Mouse (Mus musculus): Measurements from ENCODE around the gene Azin2. TPM values are rescaled to one million over a fixed set of nuclear protein-coding genes. Genes with fewer than 3 reads are reported as not detected.

Gene Azin2
- polyA plus RNA-seq, 1 experiment, result 12.5 TPM

DNA sequence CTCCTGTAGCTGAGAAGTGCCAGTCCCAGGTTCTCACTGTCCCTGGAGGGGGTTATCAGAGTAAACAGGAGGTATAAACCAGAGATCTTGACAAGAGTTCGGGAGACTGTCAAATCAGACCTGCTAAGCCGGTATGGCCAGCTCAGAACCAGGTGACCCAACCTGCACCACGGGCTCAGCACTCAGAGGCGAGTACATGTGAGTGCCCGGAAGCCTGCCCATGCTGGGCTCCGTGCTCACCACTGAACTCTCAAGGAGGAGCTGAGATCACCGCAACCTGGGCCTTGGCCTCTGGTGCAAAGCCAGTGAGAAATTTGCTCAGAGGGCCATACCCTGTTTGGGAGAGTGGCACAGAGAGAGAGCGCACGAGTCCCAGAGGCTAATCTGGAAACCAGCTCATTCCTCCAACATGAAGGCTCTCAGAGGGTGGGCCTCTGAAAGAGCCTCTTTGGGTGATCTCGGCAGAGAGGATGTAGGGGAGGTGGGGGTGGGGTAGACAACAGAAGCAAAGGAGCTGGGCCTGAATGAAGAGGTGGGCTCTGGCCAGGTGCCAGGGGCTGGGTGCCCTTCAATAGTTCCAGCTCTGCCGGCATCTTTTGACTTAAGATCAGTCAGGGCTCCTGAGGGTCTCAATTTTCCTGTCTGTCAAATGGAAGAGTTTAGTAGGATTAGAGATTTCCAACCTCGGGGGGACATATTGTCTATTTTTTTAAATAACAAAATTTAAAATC lies 54.8 kb downstream of the Azin2 start:
- Histone ChIP-seq H3ac (ENCODE audit: control insufficient read depth, insufficient read length, low read depth) (no peak overlapping the region), H3K4me3 (ENCODE audit: insufficient read depth, poor library complexity, severe bottlenecking) (no peak overlapping the region)
- TF ChIP-seq FOSL1 (IDR thresholded peaks at IDR 0.05; ENCODE audit: insufficient read depth, low read length, poor library complexity, severe bottlenecking), result no peak
- TF ChIP-seq MAX (IDR thresholded peaks at IDR 0.05), result no peak
- TF ChIP-seq USF1 (IDR thresholded peaks at IDR 0.05; ENCODE audit: low read depth), result no peak
- TF ChIP-seq CEBPB (IDR thresholded peaks at IDR 0.05; ENCODE audit: low read depth), result no peak
- TF ChIP-seq CTCF (IDR thresholded peaks at IDR 0.05; ENCODE audit: control insufficient read depth, insufficient read depth, insufficient read length), result no peak
- TF ChIP-seq MYOG (IDR thresholded peaks at IDR 0.05; ENCODE audit: control insufficient read depth, extremely low read depth, insufficient read length), result no peak
- no peak for TF ChIP-seq MYOD1 (IDR thresholded peaks at IDR 0.05; ENCODE audit: control insufficient read depth, insufficient read length, low read depth)

DNA sequence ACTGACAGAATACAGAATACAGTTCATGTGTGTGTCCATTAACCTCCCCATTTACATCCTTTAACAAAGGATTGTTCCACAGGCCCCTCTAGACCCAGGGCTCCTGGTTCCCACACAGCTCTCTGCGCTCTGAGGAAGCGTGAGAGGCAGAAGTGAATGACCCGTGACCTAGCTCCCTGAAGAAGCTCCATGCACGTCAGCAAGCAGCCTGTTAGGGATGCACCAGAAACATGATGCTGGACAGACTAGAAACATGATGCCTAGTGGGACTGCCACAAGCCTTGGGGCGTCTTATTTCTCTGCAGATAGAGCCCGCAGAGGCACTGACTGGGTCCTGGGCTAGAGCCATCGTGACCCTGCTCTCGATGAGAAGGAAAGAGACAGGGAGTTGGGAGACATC lies 55.5 kb downstream of the Azin2 start:
- H3K79me3 ChIP-seq (ENCODE audit: low read depth), result no peaks in the 10 kb centered on the region
- H3K36me3 ChIP-seq (ENCODE audit: control insufficient read depth, insufficient read depth), result no peaks in the 10 kb centered on the region
- H3ac ChIP-seq (ENCODE audit: control insufficient read depth, insufficient read length, low read depth), result no peak overlapping the region
- no peak for TF ChIP-seq FOSL1 (IDR thresholded peaks at IDR 0.05; ENCODE audit: insufficient read depth, low read length, poor library complexity, severe bottlenecking)
- TF ChIP-seq MYOD1 (IDR thresholded peaks at IDR 0.05; ENCODE audit: control insufficient read depth, insufficient read length, low read depth), result no peak
- no peak for TF ChIP-seq USF1 (IDR thresholded peaks at IDR 0.05; ENCODE audit: low read depth)
- no peak for TF ChIP-seq MAX (IDR thresholded peaks at IDR 0.05)
- no peak for TF ChIP-seq CTCF (IDR thresholded peaks at IDR 0.05; ENCODE audit: control insufficient read depth, insufficient read depth, insufficient read length)
- no peak for TF ChIP-seq MYOG (IDR thresholded peaks at IDR 0.05; ENCODE audit: control insufficient read depth, extremely low read depth, insufficient read length)
- no peak for TF ChIP-seq CEBPB (IDR thresholded peaks at IDR 0.05; ENCODE audit: low read depth)
- H3K27me3 ChIP-seq (ENCODE audit: control insufficient read depth, insufficient read depth, insufficient read length), result peaks cover 4% of the 10 kb centered on the region
- no peak overlapping the region for H3K4me3 ChIP-seq (ENCODE audit: insufficient read depth, poor library complexity, severe bottlenecking)
- no peaks in the 10 kb centered on the region for H3K79me2 ChIP-seq (ENCODE audit: control insufficient read depth, insufficient read depth)

More for the DNA sequence above, 54.8 kb downstream of the Azin2 start:
- no peaks in the 10 kb centered on the region for H3K36me3 ChIP-seq (ENCODE audit: control insufficient read depth, insufficient read depth)
- no peaks in the 10 kb centered on the region for H3K79me3 ChIP-seq (ENCODE audit: low read depth)
- no peaks in the 10 kb centered on the region for H3K79me2 ChIP-seq (ENCODE audit: control insufficient read depth, insufficient read depth)
- H3K27me3 ChIP-seq (ENCODE audit: control insufficient read depth, insufficient read depth, insufficient read length), result peaks cover 9% of the 10 kb centered on the region

DNA sequence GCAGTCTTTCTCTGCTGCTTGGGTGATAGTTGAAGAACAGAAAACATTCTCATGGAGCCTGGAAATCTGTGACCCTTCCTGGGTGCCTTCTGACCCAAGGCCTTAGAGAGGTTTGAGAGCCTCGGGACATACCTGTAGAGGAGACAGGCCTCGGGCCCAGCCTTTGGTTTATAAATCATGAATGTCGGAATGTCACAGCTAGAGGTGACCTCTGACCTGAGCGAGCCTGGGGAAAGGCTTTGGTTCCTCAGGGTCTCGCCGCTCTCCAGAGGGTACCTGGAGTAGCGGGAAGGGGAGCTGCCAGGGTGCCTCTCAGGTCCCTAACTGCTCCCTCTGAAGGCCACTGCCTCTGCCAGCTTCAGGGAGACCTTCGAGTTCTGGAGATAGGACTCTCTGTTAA lies 57.0 kb downstream of the Azin2 start:
- no peaks in the 10 kb centered on the region for H3K36me3 ChIP-seq (ENCODE audit: control insufficient read depth, insufficient read depth)
- no peak overlapping the region for H3K4me3 ChIP-seq (ENCODE audit: insufficient read depth, poor library complexity, severe bottlenecking)
- H3K27me3 ChIP-seq (ENCODE audit: control insufficient read depth, insufficient read depth, insufficient read length), result peaks cover 5% of the 10 kb centered on the region
- H3ac ChIP-seq (ENCODE audit: control insufficient read depth, insufficient read length, low read depth), result no peak overlapping the region
- H3K79me2 ChIP-seq (ENCODE audit: control insufficient read depth, insufficient read depth), result no peaks in the 10 kb centered on the region
- TF ChIP-seq MAX (IDR thresholded peaks at IDR 0.05) (no peak), CTCF (IDR thresholded peaks at IDR 0.05; ENCODE audit: control insufficient read depth, insufficient read depth, insufficient read length) (no peak), USF1 (IDR thresholded peaks at IDR 0.05; ENCODE audit: low read depth) (no peak), MYOG (IDR thresholded peaks at IDR 0.05; ENCODE audit: control insufficient read depth, extremely low read depth, insufficient read length) (no peak), CEBPB (IDR thresholded peaks at IDR 0.05; ENCODE audit: low read depth) (no peak), MYOD1 (IDR thresholded peaks at IDR 0.05; ENCODE audit: control insufficient read depth, insufficient read length, low read depth) (no peak), FOSL1 (IDR thresholded peaks at IDR 0.05; ENCODE audit: insufficient read depth, low read length, poor library complexity, severe bottlenecking) (no peak)
- H3K79me3 ChIP-seq (ENCODE audit: low read depth), result no peaks in the 10 kb centered on the region

DNA sequence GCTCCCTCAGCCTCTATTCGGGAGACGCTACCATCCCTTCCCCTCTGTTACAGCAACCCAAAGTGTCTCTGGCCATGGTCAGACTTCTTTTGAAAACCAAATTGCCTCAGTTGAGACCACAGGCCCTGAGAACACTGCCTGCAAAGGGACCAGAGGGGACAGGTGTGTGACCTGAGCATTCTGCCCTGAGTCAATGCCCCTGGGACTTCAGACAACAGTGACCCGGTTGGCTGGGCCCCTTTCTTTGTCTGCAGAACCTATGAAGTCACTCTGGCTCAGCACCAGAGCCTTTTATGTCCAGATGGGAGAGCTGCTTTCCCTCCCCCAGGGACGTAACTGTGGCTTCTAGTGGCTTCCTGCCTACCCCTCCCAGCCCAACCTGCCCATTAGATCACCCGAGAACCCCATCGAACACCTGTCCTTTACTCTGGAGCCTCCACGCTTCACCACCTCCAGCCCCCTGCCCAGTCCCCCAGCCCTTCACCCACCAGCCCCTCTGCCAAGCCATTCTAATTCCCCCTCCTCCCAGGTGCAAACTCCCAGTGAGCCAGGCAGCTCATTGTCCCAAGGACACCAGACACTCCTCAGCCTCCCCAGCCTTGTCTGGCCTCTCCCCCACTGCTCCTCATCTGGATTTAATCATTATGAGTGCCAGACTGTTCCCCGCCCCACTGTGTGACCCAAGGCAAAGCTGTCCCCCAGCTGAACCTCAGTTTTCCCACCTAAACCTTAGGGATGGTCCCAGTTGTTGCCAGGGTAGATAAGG lies 58.0 kb downstream of the Azin2 start:
- TF ChIP-seq MAX (IDR thresholded peaks at IDR 0.05) (no peak), CEBPB (IDR thresholded peaks at IDR 0.05; ENCODE audit: low read depth) (no peak), MYOG (IDR thresholded peaks at IDR 0.05; ENCODE audit: control insufficient read depth, extremely low read depth, insufficient read length) (no peak), MYOD1 (IDR thresholded peaks at IDR 0.05; ENCODE audit: control insufficient read depth, insufficient read length, low read depth) (no peak), FOSL1 (IDR thresholded peaks at IDR 0.05; ENCODE audit: insufficient read depth, low read length, poor library complexity, severe bottlenecking) (no peak), CTCF (IDR thresholded peaks at IDR 0.05; ENCODE audit: control insufficient read depth, insufficient read depth, insufficient read length) (no peak), USF1 (IDR thresholded peaks at IDR 0.05; ENCODE audit: low read depth) (no peak)
- Histone ChIP-seq H3K4me3 (ENCODE audit: insufficient read depth, poor library complexity, severe bottlenecking) (no peak overlapping the region), H3K36me3 (ENCODE audit: control insufficient read depth, insufficient read depth) (no peaks in the 10 kb centered on the region), H3K79me3 (ENCODE audit: low read depth) (no peaks in the 10 kb centered on the region), H3K79me2 (ENCODE audit: control insufficient read depth, insufficient read depth) (no peaks in the 10 kb centered on the region), H3ac (ENCODE audit: control insufficient read depth, insufficient read length, low read depth) (no peak overlapping the region), H3K27me3 (ENCODE audit: control insufficient read depth, insufficient read depth, insufficient read length) (peaks cover 6% of the 10 kb centered on the region)

DNA sequence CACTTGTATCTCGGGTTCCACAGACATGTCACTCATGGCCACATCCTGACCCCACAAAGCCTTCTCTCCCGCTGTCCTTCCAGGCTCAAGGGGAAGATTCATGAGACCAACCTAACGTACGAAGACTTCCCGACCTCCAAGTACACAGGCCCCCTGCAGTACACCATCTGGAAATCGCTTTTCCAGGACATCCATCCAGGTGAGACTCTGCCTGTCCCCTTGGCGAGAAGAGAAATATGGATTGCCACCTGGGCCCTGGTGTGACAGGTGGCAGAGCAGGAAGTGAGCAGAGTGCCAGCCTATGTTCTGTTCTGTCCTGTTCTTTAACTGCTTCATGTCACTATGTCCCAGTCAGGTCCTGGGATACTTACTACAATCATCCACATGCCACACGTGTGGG lies 59.9 kb downstream of the Azin2 start:
- no peak overlapping the region for H3K4me3 ChIP-seq (ENCODE audit: insufficient read depth, poor library complexity, severe bottlenecking)
- H3K79me2 ChIP-seq (ENCODE audit: control insufficient read depth, insufficient read depth), result no peaks in the 10 kb centered on the region
- H3K27me3 ChIP-seq (ENCODE audit: control insufficient read depth, insufficient read depth, insufficient read length), result peaks cover 6% of the 10 kb centered on the region
- no peak overlapping the region for H3ac ChIP-seq (ENCODE audit: control insufficient read depth, insufficient read length, low read depth)
- no peaks in the 10 kb centered on the region for H3K36me3 ChIP-seq (ENCODE audit: control insufficient read depth, insufficient read depth)
- H3K79me3 ChIP-seq (ENCODE audit: low read depth), result no peaks in the 10 kb centered on the region
- TF ChIP-seq MAX (IDR thresholded peaks at IDR 0.05) (no peak), CTCF (IDR thresholded peaks at IDR 0.05; ENCODE audit: control insufficient read depth, insufficient read depth, insufficient read length) (no peak), USF1 (IDR thresholded peaks at IDR 0.05; ENCODE audit: low read depth) (no peak), FOSL1 (IDR thresholded peaks at IDR 0.05; ENCODE audit: insufficient read depth, low read length, poor library complexity, severe bottlenecking) (no peak), CEBPB (IDR thresholded peaks at IDR 0.05; ENCODE audit: low read depth) (no peak), MYOG (IDR thresholded peaks at IDR 0.05; ENCODE audit: control insufficient read depth, extremely low read depth, insufficient read length) (no peak), MYOD1 (IDR thresholded peaks at IDR 0.05; ENCODE audit: control insufficient read depth, insufficient read length, low read depth) (no peak)
